Mouse (Mus musculus) cerebellum, adult 2 months (tissue): Measurements from ENCODE around the gene Pnpo. TPM values are rescaled to one million over a fixed set of nuclear protein-coding genes. Genes with fewer than 3 reads are reported as not detected.

Experiments used
- DNase-seq, 2 experiments: peaks; one replicate each; pipeline ENCODE4 v3.0.0; 2021
- H3K27ac ChIP-seq: fragments of 200-500 bp; 2 replicates; pipeline ENCODE4 v1.5.1; 2012; ENCODE audit warnings: low read length, control low read depth, inconsistent platforms; ENCODE audit not compliant: insufficient read depth
- H3K27me3 ChIP-seq: fragments of 200-500 bp; 2 replicates; pipeline ENCODE4 v1.6.1; 2012; ENCODE audit warnings: inconsistent platforms, mild to moderate bottlenecking, low read length, moderate library complexity; ENCODE audit not compliant: control insufficient read depth, insufficient read depth
- H3K4me1 ChIP-seq: fragments of 200-500 bp; 2 replicates; pipeline ENCODE4 v1.6.1; 2011; ENCODE audit warnings: low read length; ENCODE audit not compliant: control insufficient read depth, insufficient read depth
- H3K4me3 ChIP-seq: fragments of 200-500 bp; replicated peaks from 2 replicates; pipeline ENCODE3; 2011; ENCODE audit warnings: mild to moderate bottlenecking, low read depth, low read length, control low read depth; ENCODE audit not compliant: insufficient read depth
- CTCF ChIP-seq: fragments of 200-500 bp; IDR thresholded peaks from 2 replicates; pipeline ENCODE4 v1.5.1; 2011; ENCODE audit warnings: low read depth, mild to moderate bottlenecking, control low read depth, low read length, moderate library complexity, borderline replicate concordance; ENCODE audit not compliant: insufficient read depth
- POLR2A ChIP-seq: fragments of 200-500 bp; IDR thresholded peaks from 2 replicates; pipeline ENCODE4 v1.6.1; 2011; ENCODE audit warnings: low read length, control low read depth, borderline replicate concordance; ENCODE audit not compliant: insufficient read depth
- WGBS: fragments of 180-500 bp; shearing (Covaris S2); methylation state at CpG from one replicate; pipeline ENCODE4 v1.1.7; 2018; 5-methylcytosine and 5-hydroxymethylcytosine counted together
- polyA plus RNA-seq: library from polyadenylated mRNA; depleted of rRNA; stranded (reverse); fragments of >200 nt; gene quantifications from 2 replicates; pipeline ENCODE4 v1.2.3, GENCODE M21; 2012

The Pnpo gene
- polyA plus RNA-seq, 1 experiment: 59.5 TPM

DNA sequence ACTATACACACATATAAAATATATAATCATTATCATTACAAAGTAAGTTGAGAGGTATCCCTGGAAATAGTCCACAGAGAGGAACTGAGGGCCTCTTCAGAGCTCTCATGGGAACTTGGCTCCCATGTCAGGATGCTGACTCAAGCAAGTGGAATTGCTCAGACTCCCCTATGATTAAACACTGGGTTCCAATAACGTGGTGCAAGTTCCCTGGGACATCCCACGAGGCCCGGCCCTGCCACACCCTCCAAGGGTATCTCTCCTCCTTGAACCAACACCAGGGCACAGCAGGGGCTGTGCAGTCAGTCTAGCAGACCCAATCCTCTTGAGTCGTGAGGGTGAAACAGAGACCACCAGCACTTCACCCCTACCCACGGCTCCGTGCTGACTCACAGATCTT lies 24.8 kb downstream of the Pnpo start:
- Histone ChIP-seq H3K4me1 (no peaks in the 10 kb centered on the region), H3K27me3 (no peaks in the 10 kb centered on the region), H3K27ac (no peak overlapping the region), H3K4me3 (no peak overlapping the region)
- no peak for DNase-seq
- WGBS: 51% methylated on average over 6 of the region's 6 CpGs
- TF ChIP-seq CTCF (no peak), POLR2A (no peak)

DNA sequence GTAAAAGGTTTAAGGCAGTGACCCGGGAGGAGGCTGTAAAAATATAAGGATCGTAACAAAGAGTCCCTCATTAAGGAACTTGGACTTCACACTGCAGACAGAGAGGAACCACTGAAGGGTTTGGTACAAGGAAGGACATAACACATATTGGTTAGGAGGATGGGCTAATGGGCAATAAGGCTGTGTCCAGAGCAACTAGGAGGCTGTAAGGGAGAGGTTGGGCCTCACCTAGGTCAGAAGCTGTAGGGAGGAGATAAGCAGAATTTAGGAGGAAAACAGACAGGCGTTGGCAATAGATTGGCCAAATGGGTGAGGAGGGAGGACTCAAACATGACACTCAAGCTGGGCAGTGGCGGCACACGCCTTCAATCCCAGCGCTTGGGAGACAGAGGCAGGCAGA lies 26.4 kb downstream of the Pnpo start:
- Histone ChIP-seq H3K27me3 (no peaks in the 10 kb centered on the region), H3K27ac (no peak overlapping the region), H3K4me1 (no peaks in the 10 kb centered on the region), H3K4me3 (no peak overlapping the region)
- no peak for DNase-seq
- WGBS: 92% methylated on average over 6 of the region's 6 CpGs
- no peak for TF ChIP-seq CTCF
- no peak for TF ChIP-seq POLR2A

DNA sequence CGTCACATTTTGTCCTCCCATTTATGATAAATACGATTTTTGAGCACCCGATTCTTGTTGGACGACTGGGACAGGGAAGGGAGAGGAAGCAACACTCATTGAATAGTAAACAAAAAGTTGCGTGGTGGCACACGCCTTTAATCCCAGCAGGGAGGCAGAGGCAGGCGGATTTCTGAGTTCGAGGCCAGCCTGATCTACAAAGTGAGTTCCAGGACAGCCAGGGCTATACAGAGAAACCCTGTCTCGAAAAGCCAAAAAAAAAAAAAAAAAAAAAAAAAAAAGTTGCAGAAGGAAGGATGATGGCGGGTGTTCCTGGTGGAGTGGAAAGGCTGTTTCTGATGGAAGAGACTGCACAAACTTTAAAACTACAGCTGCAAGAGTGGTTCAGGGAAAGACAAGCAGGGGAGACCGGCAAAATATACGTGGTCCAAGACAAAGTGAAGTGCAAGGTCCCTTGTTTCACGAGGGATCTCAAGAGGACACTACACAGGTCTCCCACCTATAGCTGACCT lies 26.8 kb downstream of the Pnpo start:
- Histone ChIP-seq H3K27me3 (no peaks in the 10 kb centered on the region), H3K4me1 (no peaks in the 10 kb centered on the region), H3K27ac (no peak overlapping the region), H3K4me3 (peak overlapping the region; percentile 28)
- TF ChIP-seq CTCF (no peak), POLR2A (no peak)
- 25% methylated on average over 13 of the region's 13 CpGs for WGBS
- DNase-seq: no peak

DNA sequence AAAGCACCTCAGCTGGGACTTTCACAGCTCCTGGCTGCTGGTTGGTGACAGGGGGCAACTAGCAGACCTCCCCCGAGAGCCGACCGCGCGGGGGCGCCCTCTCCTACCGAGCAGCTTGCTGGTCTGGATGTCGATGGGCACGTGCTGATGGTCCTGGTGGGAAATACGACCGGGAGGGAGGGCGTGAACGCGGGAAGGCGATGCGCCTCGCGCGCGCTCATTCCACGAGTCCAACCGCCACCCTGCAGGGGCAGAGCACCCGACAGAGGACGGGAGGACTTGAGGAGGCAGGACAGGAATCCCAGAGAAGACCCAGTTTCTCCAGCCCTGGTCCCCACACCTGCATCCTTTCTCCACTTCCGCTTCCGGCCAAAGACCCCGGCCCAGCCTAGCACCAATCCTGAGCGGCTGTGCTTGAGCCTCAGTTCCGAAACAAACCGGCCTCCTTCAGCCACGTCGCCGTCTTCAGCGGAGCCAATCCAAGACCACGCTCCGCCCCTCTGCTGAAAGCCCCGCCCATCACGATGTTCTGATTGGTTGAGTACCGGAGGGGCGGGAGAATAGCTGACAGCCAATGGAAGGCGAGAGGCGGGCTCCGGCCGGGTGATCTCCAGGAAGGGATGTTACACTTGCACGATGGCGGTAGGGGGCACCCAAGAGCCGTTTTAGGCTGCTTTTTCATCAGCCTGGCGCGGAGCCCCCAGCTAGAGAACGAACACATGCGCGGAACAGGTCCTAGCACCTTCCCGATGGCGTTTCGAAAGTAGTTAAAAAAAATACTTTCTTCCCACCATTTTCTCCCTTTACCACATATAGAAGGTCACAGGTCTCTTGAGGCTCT lies 27.5 kb downstream of the Pnpo start, which contains the start of gene Cdk5rap3:
TSS of gene Cdk5rap3 (minus strand) at position 453 of the 841 bp plus-strand sequence.
- TF ChIP-seq CTCF (peak; percentile 81), POLR2A (peak; percentile 73; the same call in 1 of the 2 replicates)
- peak within 1 kb of the TSS; percentile 78 for H3K4me3 ChIP-seq
- H3K27me3 ChIP-seq: no peaks in the 10 kb centered on the region
- no peaks in the 10 kb centered on the region for H3K4me1 ChIP-seq
- H3K27ac ChIP-seq: peak within 1 kb of the TSS; percentile 40; the same call in 1 of the 2 replicates
- under 1% methylated on average over 55 of the region's 55 CpGs for WGBS
- peak; percentile 98 to 100 for DNase-seq

DNA sequence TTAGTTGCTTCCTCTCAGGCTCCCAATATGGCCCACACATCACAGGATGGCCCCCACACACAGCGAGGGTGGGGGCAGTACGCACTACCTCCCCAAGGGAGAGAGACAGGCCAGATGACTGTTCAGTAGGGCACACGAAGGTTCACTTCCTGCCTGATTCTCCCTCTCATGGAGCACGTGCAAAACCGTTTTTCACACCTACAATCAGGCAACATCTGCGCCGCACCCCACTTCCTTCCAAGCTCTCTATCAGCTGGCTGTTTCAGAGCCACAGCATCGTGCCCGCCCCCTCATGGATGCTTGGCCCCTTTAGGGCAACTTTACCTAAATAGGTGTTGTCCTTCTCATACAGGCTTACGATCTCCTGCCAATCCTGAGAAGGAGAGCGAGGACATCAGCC lies 31.1 kb downstream of the Pnpo start:
- no peaks in the 10 kb centered on the region for H3K27me3 ChIP-seq
- H3K4me3 ChIP-seq: no peak overlapping the region
- 82% methylated on average over 11 of the region's 11 CpGs for WGBS
- H3K4me1 ChIP-seq: peaks cover 11% of the 10 kb centered on the region
- no peak for DNase-seq
- H3K27ac ChIP-seq: no peak overlapping the region
- TF ChIP-seq CTCF (no peak), POLR2A (no peak)

DNA sequence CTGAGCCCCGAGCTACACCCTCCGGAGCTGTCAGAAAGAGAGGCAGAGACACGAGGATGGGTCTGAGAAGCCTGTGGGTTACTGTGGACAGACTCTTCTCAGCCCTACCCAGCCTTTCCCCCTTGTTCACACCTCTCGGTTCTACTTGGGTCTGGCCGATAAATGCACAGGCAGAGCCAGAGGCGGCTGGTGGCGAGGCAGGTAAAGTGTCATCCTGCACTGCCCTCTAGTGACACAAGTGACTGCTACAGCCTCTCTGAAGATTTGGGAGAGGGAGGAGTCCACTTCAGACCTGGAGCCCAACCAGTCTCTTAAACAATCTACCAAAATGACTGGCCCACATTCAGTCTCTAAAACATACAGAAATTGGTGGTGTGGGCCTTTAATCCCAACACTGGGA lies 33.8 kb downstream of the Pnpo start:
- TF ChIP-seq CTCF (peak; percentile 95), POLR2A (no peak)
- peak; percentile 80 to 86 for DNase-seq
- no peaks in the 10 kb centered on the region for H3K27me3 ChIP-seq
- 11% methylated on average over 7 of the region's 7 CpGs for WGBS
- no peak overlapping the region for H3K27ac ChIP-seq
- peaks cover 11% of the 10 kb centered on the region for H3K4me1 ChIP-seq
- H3K4me3 ChIP-seq: no peak overlapping the region

DNA sequence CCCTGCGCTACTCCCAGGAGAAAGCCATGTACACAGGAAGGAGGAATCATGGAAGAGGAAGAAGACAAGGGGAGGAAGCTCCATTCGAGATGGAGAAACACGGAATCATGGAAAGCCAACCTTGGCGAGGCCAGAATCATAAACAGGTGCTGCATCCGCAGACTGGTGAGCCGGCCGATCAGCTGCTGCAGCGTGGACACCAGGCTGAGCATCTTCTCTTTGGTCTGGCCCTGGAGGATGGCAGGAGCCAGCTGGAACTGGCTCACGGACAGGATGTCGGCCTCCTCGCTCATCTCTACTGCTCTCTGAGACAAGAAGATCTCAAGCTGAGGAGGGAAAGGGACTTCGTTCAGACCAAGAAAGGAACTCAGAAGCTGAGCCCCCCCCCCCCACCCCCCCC lies 35.2 kb downstream of the Pnpo start:
- no peak for DNase-seq
- 30% methylated on average over 12 of the region's 12 CpGs for WGBS
- TF ChIP-seq POLR2A (no peak), CTCF (no peak)
- Histone ChIP-seq H3K4me3 (no peak overlapping the region), H3K27me3 (no peaks in the 10 kb centered on the region), H3K27ac (no peak overlapping the region), H3K4me1 (peaks cover 11% of the 10 kb centered on the region)

DNA sequence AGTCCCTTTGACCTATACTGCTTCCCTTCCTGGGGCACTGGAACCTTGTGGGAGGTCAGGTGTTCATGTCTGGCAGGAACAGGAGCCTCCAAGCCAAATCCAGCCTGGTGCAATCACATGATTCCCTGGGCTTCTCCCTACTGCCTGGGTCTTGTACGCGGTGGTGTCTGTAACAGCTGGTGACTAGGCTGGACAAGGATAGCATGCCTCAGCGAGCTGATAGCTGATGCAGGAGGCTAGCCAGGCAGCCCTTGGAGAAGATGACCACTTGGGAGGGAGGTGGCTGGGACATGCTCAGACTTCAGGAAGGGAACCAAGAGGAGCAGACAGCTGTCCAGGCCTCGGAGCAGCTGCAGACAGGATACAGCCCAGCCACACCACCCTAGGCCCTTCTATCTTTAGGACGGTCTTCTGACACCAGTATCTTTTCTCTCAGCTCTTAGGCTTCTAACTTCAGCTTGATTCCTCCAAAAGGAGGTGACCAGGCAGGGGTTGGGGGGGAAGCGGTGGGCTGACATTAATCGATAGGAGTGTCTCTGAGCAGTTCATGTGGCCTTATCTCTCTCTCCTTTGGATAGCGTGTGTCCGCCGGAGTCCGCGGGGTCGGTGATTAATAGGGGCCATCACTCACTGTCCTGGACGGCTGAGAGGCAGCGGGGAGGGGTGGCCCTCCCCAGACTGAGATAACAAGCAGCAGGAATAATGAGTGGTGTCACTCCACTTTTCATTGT lies 37.2 kb downstream of the Pnpo start:
- Histone ChIP-seq H3K27me3 (no peaks in the 10 kb centered on the region), H3K4me1 (peaks cover 19% of the 10 kb centered on the region), H3K4me3 (no peak overlapping the region), H3K27ac (no peak overlapping the region)
- TF ChIP-seq POLR2A (no peak), CTCF (no peak)
- WGBS: 62% methylated on average over 15 of the region's 15 CpGs
- no peak for DNase-seq
